Mouse (Mus musculus): ENCODE measurements at regions not wholly inside any gene's neighbourhood (a gene's known extent, or its start where the extent isn't known, plus 50 kb on each side); places are given as distances from the start of the nearest gene placed in this dataset.

DNA sequence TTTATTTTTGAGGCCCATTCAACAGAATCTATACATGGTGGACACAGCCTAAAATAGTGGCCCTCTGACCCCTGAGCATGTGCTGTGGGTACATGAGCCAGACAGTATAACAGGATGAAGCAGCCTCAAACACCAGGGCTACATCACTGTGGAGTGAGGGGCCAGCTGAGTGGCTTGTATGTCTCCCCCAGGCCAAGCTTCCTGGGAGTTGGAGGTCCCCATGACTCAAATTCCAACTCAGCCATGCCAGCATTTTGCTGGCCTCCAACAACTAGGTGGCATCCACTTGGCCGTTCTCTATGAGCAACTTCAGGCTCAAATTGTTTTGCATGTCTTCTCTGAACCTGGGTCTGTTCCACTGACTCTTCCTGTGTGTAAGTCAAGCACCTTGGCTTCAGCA is 121.5 kb downstream of the Emx2 start:
- H3K9me3 ChIP-seq (replicated peaks; ENCODE audit: low read length) = no peaks in the 10 kb centered on the region
- H3K4me2 ChIP-seq (ENCODE audit: insufficient read depth, low read depth, poor library complexity, severe bottlenecking) = no peak overlapping the region
- TF ChIP-seq JUND (conservative IDR thresholded peaks at IDR 0.05; ENCODE audit: low read depth, low read length) (no peak), TBP (conservative IDR thresholded peaks at IDR 0.05; ENCODE audit: low read depth, low read length) (no peak), KAT2A (IDR thresholded peaks at IDR 0.05; ENCODE audit: insufficient replicate concordance, low read length) (no peak), NRF1 (IDR thresholded peaks at IDR 0.05; ENCODE audit: low read depth, low read length) (no peak), IRF4 (IDR thresholded peaks at IDR 0.05; ENCODE audit: low read depth, low read length) (no peak), MYC (IDR thresholded peaks at IDR 0.05; ENCODE audit: low read depth, low read length) (no peak), MAX (IDR thresholded peaks at IDR 0.05; ENCODE audit: low read length) (no peak), ZC3H11A (IDR thresholded peaks at IDR 0.05; ENCODE audit: low read depth, low read length) (no peak), ZNF384 (IDR thresholded peaks at IDR 0.05; ENCODE audit: low read depth, low read length) (no peak)
- no peak overlapping the region for H3K4me3 ChIP-seq (replicated peaks in 1 of 3; ENCODE audit: low read depth in 2 of 3, low read length in 2 of 3, poor library complexity in 1 of 3)
- H3K79me2 ChIP-seq (replicated peaks; ENCODE audit: control insufficient read depth, extremely low read depth, insufficient read depth, poor library complexity, severe bottlenecking) = no peaks in the 10 kb centered on the region
- DNase-seq (ENCODE audit: extremely low read depth) = peak; percentile 6
- H3K9ac ChIP-seq (ENCODE audit: insufficient read depth, low read depth) = no peak overlapping the region
- in situ Hi-C loops (cut with MboI; ENCODE audit: low pct_ligation_motif_present, low pct_unique_long_range_greater_than_20kb, low sequenced_read_pairs) = no loop called here
- H3K4me1 ChIP-seq (ENCODE audit: control insufficient read depth in 1 of 2, insufficient read depth in 2 of 2) = peaks cover 0 to 14% of the 10 kb centered on the region in 2 experiments; a peak in 2 of 4 replicates
- H3K36me3 ChIP-seq (replicated peaks in 1 of 2; ENCODE audit: control insufficient read depth in 1 of 2, insufficient read depth in 1 of 2, low read length in 1 of 2) = no peaks in the 10 kb centered on the region
- dilution Hi-C loops (cut with MboI; ENCODE audit: extremely low pct_ligation_motif_present, extremely low pct_unique_long_range_greater_than_20kb, low sequenced_read_pairs) = no loop called here
- no peak overlapping the region for H3K27ac ChIP-seq (ENCODE audit: insufficient read depth, low read depth)
- no peaks in the 10 kb centered on the region for H3K27me3 ChIP-seq (replicated peaks)

DNA sequence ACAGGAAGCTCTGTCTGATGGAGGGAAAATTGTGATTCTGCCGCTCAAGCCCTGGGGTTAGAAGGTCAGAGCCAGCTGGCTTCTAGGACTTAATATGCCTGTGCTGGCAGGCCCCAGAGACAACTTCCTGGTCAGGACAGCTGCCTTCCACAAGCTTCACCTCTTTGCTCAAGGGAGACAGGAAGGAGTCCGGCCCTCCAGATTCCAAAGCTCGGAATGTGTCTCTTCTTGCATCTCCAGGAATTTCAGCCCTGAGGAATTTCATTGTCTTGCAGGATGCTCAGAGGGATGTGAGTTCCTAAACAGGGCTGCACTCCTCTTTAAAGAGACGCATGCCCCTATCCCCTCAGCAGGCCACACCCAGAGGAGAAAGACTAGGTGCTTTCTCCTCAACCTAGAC is 127.7 kb downstream of the Emx2 start:
- TF ChIP-seq HCFC1 (IDR thresholded peaks at IDR 0.05; ENCODE audit: low read depth, low read length) (no peak), IRF4 (IDR thresholded peaks at IDR 0.05; ENCODE audit: low read depth, low read length) (no peak), NRF1 (IDR thresholded peaks at IDR 0.05; ENCODE audit: low read depth, low read length) (no peak), BHLHE40 (IDR thresholded peaks at IDR 0.05; ENCODE audit: low read depth, low read length) (no peak), TBP (conservative IDR thresholded peaks at IDR 0.05; ENCODE audit: low read depth, low read length) (no peak), ZMIZ1 (IDR thresholded peaks at IDR 0.05; ENCODE audit: low read depth, low read length) (no peak), USF1 (IDR thresholded peaks at IDR 0.05; ENCODE audit: low read depth, low read length) (no peak), MXI1 (IDR thresholded peaks at IDR 0.05; ENCODE audit: low read depth, low read length) (no peak), CHD1 (IDR thresholded peaks at IDR 0.05; ENCODE audit: low read depth, low read length) (no peak), TCF12 (IDR thresholded peaks at IDR 0.05; ENCODE audit: low read depth, low read length) (no peak), JUND (conservative IDR thresholded peaks at IDR 0.05; ENCODE audit: low read depth, low read length) (no peak), POLR2A (IDR thresholded peaks at IDR 0.05; ENCODE audit: low read depth, low read length) (no peak), MAFK (IDR thresholded peaks at IDR 0.05; ENCODE audit: insufficient replicate concordance, low read length) (no peak), UBTF (IDR thresholded peaks at IDR 0.05; ENCODE audit: low read depth, low read length) (no peak), ELF1 (IDR thresholded peaks at IDR 0.05; ENCODE audit: low read depth, low read length) (no peak), RCOR1 (conservative IDR thresholded peaks at IDR 0.05; ENCODE audit: low read depth, low read length) (no peak), NELFE (IDR thresholded peaks at IDR 0.05; ENCODE audit: low read depth, low read length) (no peak)
- dilution Hi-C loops (cut with MboI; ENCODE audit: extremely low pct_ligation_motif_present, extremely low pct_unique_long_range_greater_than_20kb, low sequenced_read_pairs) = no loop called here
- no peaks in the 10 kb centered on the region for H3K79me2 ChIP-seq (replicated peaks; ENCODE audit: control insufficient read depth, extremely low read depth, insufficient read depth, poor library complexity, severe bottlenecking)
- H3K27ac ChIP-seq (ENCODE audit: insufficient read depth, low read depth) = no peak overlapping the region
- no peaks in the 10 kb centered on the region for H3K36me3 ChIP-seq (replicated peaks in 1 of 2; ENCODE audit: control insufficient read depth in 1 of 2, insufficient read depth in 1 of 2, low read length in 1 of 2)
- no peaks in the 10 kb centered on the region for H3K27me3 ChIP-seq (replicated peaks)
- no peak overlapping the region for H3K4me3 ChIP-seq (replicated peaks in 1 of 3; ENCODE audit: low read depth in 2 of 3, low read length in 2 of 3, poor library complexity in 1 of 3)
- in situ Hi-C loops (cut with MboI; ENCODE audit: low pct_ligation_motif_present, low pct_unique_long_range_greater_than_20kb, low sequenced_read_pairs) = no loop called here
- H3K4me1 ChIP-seq (ENCODE audit: control insufficient read depth in 1 of 2, insufficient read depth in 2 of 2) = peaks cover 0 to 16% of the 10 kb centered on the region in 2 experiments; a peak in 2 of 4 replicates
- no peak overlapping the region for H3K9ac ChIP-seq (ENCODE audit: insufficient read depth, low read depth)
- H3K4me2 ChIP-seq (ENCODE audit: insufficient read depth, low read depth, poor library complexity, severe bottlenecking) = no peak overlapping the region
- H3K9me3 ChIP-seq (replicated peaks; ENCODE audit: low read length) = no peaks in the 10 kb centered on the region
- DNase-seq (ENCODE audit: extremely low read depth) = no peak
